Mouse (Mus musculus) lung, embryonic 14.5 days (tissue): ENCODE results near the gene Dixdc1. TPM values are rescaled to one million over a fixed set of nuclear protein-coding genes. Genes with fewer than 3 reads are reported as not detected.

ENCODE experiments used
- ATAC-seq: fragments of 200-750 bp; cut with Nextera tagmentation; 2 replicates; pipeline ENCODE4 v1.8.0; 2017; ENCODE audit warnings: mild to moderate bottlenecking, moderate TSS enrichment, moderate library complexity; ENCODE audit not compliant: insufficient read depth
- DNase-seq: peaks from one replicate; pipeline ENCODE4 v3.0.0-alpha.2; 2015
- H3K27ac ChIP-seq: fragments of 300-500 bp; sonication (generic); 2 replicates; pipeline ENCODE4 v1.5.1; 2014; ENCODE audit warnings: low read depth, mild to moderate bottlenecking, moderate library complexity
- H3K27me3 ChIP-seq: fragments of 300-500 bp; sonication (generic); 2 replicates; pipeline ENCODE4 v1.6.1; 2014; ENCODE audit warnings: low read length, control low read depth; ENCODE audit not compliant: insufficient read depth
- H3K36me3 ChIP-seq: fragments of 300-500 bp; sonication (generic); 2 replicates; pipeline ENCODE4 v1.6.1; 2014; ENCODE audit warnings: control low read depth; ENCODE audit not compliant: insufficient read depth
- H3K4me1 ChIP-seq: fragments of 300-500 bp; sonication (generic); 2 replicates; pipeline ENCODE4 v1.6.1; 2014; ENCODE audit warnings: antibody characterized with exemption, control low read depth; ENCODE audit not compliant: insufficient read depth
- H3K4me2 ChIP-seq: fragments of 300-500 bp; sonication (generic); 2 replicates; pipeline ENCODE4 v1.6.1; 2014; ENCODE audit warnings: mild to moderate bottlenecking
- H3K4me3 ChIP-seq: fragments of 300-500 bp; sonication (generic); 2 replicates; pipeline ENCODE4 v1.5.1; 2014; ENCODE audit warnings: low read depth, low read length
- H3K9ac ChIP-seq: fragments of 300-500 bp; sonication (generic); 2 replicates; pipeline ENCODE4 v1.6.1; 2014
- H3K9me3 ChIP-seq: fragments of 300-500 bp; sonication (generic); 2 replicates; pipeline ENCODE4 v1.6.1; 2016; ENCODE audit warnings: low read depth, low read length, control low read depth
- CTCF ChIP-seq: IDR thresholded peaks from 2 replicates; pipeline ENCODE4 v1.5.1; 2016; ENCODE audit warnings: antibody characterized with exemption, low read depth
- WGBS: fragments of 180-500 bp; shearing (Covaris S2); extraction: QIAGEN DNeasy Blood & Tissue Kit; methylation state at CpG from one replicate; pipeline ENCODE4 v1.1.7; 2014; 5-methylcytosine and 5-hydroxymethylcytosine counted together
- polyA plus RNA-seq: library from polyadenylated mRNA; unstranded; fragments of >200 nt; fragmentation: Nextera tagmentation; extraction: Ambion mirVana; gene quantifications from 2 replicates; pipeline ENCODE4 v1.2.1, GENCODE M21; 2014

The Dixdc1 gene
- polyA plus RNA-seq, 1 experiment from 2014 or later: 11.6 TPM

DNA sequence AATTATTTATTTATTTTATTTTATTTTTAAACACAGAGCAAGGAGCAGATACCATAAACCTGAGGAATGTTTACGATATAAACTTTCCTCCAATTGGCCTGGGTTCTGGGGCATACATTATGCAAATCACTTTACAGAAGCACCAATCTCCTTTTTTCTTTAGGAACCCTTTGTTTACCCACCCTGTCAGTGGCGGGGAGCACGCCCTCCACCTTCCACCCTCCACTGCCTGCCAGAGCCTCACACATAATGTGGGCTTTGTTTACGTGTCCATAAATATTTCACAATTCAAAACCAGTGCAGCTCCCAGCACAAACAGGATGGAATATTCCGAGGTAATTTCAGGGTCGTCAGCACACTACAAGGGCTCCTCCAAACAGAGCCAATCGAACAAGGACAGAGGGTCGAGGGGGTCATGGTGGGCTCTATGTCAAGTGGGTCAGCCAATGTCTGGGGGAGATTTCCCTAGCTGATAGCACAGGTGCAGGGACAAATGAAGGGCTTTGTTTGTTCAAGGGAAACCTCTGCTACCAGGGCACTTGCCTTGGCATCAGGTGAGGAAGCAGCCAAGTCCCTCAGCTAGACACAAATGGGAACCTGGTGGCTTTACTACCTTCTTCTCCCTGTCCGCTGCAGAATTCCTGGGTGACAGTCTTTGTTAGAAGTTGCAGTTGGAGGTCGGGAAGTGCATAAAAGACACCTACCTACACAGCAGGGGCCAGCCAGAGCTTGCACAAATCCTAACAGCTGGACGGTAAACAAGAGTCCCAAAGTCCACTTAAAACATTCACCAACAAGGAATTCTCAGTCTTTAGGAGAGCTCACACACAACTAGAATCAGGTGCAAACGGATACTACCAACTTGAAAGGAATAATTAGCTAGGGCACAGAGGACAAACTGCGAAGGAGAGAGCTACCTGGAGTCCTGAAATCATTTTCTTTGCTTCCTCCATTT is 46.4 kb downstream of the Dixdc1 start:
- Histone ChIP-seq H3K4me3 (no peak overlapping the region), H3K27ac (no peak overlapping the region)
- ATAC-seq: peak; percentile 41; the same call in 1 of the 2 replicates

DNA sequence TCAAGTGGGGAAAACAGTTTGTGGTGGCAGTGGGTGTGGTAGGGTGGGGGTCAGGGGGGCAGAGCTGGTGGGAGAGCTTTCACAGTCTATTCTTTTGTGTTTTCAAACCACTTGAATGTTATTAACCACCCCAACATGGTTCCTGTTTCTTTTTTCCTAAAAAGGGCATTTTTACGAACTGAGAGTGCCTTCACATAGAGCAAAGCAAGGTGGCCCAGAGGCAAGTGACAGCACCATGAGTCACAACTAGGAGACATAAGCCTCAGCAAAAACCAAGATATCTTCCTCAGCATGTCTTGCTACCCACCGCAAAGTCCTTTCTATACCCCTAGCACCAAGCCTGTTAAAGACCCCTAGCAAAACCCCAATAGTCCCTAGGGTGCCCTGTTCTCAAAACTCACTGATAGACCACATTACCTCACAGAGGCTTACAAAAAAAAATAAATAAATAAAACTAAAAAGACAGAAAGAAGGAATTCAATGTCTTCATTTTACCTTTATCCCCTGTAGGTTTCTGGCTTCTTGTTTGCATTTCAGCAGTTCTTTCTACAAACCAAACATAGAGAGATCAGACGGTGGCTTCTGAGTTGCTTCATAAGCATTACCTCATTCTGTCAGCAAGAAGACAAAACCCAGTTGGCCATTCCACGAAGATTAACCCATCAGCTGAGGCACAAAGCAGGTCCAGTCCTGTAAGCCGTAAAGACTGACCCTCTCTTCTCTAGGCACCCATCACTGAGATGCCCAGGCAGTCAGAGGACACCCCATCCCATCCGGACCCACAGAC is 52.3 kb downstream of the Dixdc1 start:
- DNase-seq (no peak), ATAC-seq (no peak)
- Histone ChIP-seq H3K36me3 (peaks cover 19% of the 10 kb centered on the region; the same call in 1 of the 2 replicates), H3K4me3 (no peak overlapping the region), H3K9ac (no peak overlapping the region), H3K27me3 (no peaks in the 10 kb centered on the region), H3K9me3 (no peaks in the 10 kb centered on the region), H3K4me2 (no peak overlapping the region), H3K4me1 (no peaks in the 10 kb centered on the region), H3K27ac (no peak overlapping the region)
- no peak for TF ChIP-seq CTCF
- WGBS: 74% methylated on average over 6 of the region's 6 CpGs

More for the DNA sequence above, 46.4 kb downstream of the Dixdc1 start:
- no peak for TF ChIP-seq CTCF
- no peak for DNase-seq
- no peaks in the 10 kb centered on the region for H3K4me1 ChIP-seq
- H3K4me2 ChIP-seq: peak overlapping the region; percentile 2; the same call in 1 of the 2 replicates
- no peaks in the 10 kb centered on the region for H3K27me3 ChIP-seq
- no peaks in the 10 kb centered on the region for H3K9me3 ChIP-seq
- peaks cover 8% of the 10 kb centered on the region for H3K36me3 ChIP-seq
- H3K9ac ChIP-seq: no peak overlapping the region
- WGBS: 32% methylated on average over 13 of the region's 13 CpGs

DNA sequence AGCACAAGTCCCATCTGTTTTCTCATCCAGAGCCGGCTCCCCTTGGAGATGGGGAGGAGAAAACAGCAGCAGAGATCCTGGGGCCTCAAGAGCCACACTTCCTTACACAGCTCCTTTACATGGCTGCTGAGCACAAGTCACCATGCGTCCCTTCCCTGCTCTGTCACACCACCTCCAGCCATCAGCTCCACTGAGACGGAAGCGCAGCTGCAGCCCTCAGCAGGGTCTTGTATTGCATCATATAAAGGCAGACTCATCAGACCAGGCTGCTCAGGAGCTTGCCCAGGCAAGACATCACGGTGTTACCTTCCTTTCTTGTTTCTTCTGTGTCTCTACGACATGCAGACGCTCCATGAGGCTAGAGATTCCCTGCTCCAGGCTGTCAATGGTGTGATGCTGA is 57.6 kb downstream of the Dixdc1 start:
- Histone ChIP-seq H3K4me1 (no peaks in the 10 kb centered on the region), H3K4me3 (no peak overlapping the region), H3K4me2 (no peak overlapping the region), H3K27ac (no peak overlapping the region), H3K36me3 (peaks cover 27% of the 10 kb centered on the region; the same call in 1 of the 2 replicates), H3K9ac (no peak overlapping the region), H3K27me3 (no peaks in the 10 kb centered on the region), H3K9me3 (no peaks in the 10 kb centered on the region)
- TF ChIP-seq CTCF: no peak
- WGBS: 68% methylated on average over 7 of the region's 7 CpGs
- DNase-seq: no peak
- ATAC-seq: no peak

DNA sequence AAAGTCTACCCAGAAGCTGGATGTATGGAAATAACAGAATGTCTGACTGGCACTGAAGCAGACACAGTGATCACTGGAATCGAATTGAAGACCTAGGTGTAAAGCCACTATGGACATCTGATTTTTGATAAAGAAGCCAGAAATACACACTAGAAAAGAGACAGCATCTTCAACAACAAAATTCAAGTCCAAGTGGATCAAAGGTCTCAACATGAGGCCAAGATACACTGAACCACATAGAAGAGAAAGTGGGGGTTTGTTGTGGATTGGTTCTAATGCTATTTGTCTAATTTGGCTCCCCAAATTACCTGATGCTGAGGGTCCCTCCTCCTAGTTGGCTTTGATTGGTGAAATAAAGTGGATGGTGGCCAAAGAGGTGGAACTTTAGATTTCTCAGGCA is 59.9 kb downstream of the Dixdc1 start:
- Histone ChIP-seq H3K27me3 (no peaks in the 10 kb centered on the region), H3K4me1 (no peaks in the 10 kb centered on the region), H3K9ac (no peak overlapping the region), H3K9me3 (no peaks in the 10 kb centered on the region), H3K4me3 (no peak overlapping the region), H3K4me2 (no peak overlapping the region), H3K27ac (no peak overlapping the region), H3K36me3 (peaks cover 22% of the 10 kb centered on the region; the same call in 1 of the 2 replicates)
- TF ChIP-seq CTCF: no peak
- no peak for DNase-seq
- WGBS: 85% methylated on average over 1 of the region's 1 CpGs
- no peak for ATAC-seq

DNA sequence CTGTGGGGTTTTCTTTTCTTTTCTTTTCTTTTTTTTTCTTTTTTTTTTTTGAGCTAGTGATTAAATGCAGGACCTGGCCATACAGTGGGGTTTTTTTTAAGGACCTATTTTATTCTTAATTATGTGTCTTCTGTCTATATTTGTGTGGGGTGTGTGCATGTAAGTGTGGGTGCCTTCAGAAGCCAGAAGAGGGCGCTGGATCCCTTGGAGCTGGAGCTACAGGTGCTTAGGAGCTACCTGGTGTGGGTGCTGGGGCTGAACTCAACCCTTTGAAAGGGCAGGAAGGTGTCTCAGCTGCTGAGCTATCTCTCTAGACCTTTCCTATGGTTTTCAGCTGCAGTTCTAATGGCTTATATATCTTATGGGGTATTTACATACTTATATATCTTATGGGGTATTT is 64.5 kb downstream of the Dixdc1 start:
- no peak for ATAC-seq
- H3K36me3 ChIP-seq: no peaks in the 10 kb centered on the region
- no peaks in the 10 kb centered on the region for H3K4me1 ChIP-seq
- 25% methylated on average over 1 of the region's 1 CpGs for WGBS
- no peaks in the 10 kb centered on the region for H3K27me3 ChIP-seq
- DNase-seq: no peak
- no peak overlapping the region for H3K9ac ChIP-seq
- no peak overlapping the region for H3K4me3 ChIP-seq
- no peak overlapping the region for H3K4me2 ChIP-seq
- peak; percentile 2; the same call in 1 of the 2 replicates for TF ChIP-seq CTCF
- no peak overlapping the region for H3K27ac ChIP-seq
- H3K9me3 ChIP-seq: no peaks in the 10 kb centered on the region

DNA sequence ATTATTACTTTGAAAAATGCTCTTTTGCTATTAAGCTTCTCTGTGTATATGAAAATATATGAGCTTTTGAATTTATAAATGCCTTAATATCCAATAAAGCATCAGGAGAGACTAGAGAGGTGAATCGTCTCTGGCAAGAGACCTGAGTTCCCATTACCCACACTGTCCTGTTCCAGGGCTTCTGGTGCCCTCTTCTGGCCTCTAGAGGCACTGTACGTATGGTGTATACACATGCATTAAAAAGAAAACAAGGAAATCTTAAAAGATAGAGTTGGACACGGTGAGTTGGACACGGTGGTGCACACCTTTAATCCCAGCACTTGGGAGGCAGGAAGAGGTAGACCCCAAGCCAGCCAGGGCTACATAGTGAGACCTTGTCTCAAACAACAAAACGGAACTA is 68.6 kb downstream of the Dixdc1 start:
- Histone ChIP-seq H3K4me2 (no peak overlapping the region), H3K9me3 (no peaks in the 10 kb centered on the region), H3K27me3 (no peaks in the 10 kb centered on the region), H3K4me1 (no peaks in the 10 kb centered on the region), H3K36me3 (0 out of 2 replicates have a peak, but pooled peaks cover 13% of the 10 kb centered on the region), H3K4me3 (no peak overlapping the region), H3K9ac (no peak overlapping the region), H3K27ac (no peak overlapping the region)
- WGBS: 30% methylated on average over 5 of the region's 5 CpGs
- TF ChIP-seq CTCF: peak; percentile 76
- peak; percentile 73 for DNase-seq
- ATAC-seq: no peak; the same call in 1 of the 2 replicates
